Mouse (Mus musculus) MEL (cell line): ENCODE data around the gene Vamp2. TPM values are rescaled to one million over a fixed set of nuclear protein-coding genes. Genes with fewer than 3 reads are reported as not detected.

Experiments used
- DNase-seq: peaks from one replicate; pipeline ENCODE4 v3.0.0; 2011; ENCODE audit warnings: low read depth, low spot score
- H3K27ac ChIP-seq: 2 replicates; pipeline ENCODE4 v1.5.1; 2012; ENCODE audit warnings: low read depth, mild to moderate bottlenecking, control low read depth, low read length, moderate library complexity; ENCODE audit not compliant: control insufficient read depth
- H3K27me3 ChIP-seq, 2 experiments: fragments of 150-350 bp in 1 of 2; sonication (generic) in 1 of 2; 2 replicates each; pipeline ENCODE4 v1.6.1; 2012; ENCODE audit warnings: low read length in 2 of 2, mild to moderate bottlenecking in 2 of 2, improper control_type of control experiment in 1 of 2, moderate library complexity in 1 of 2; ENCODE audit not compliant: insufficient read depth in 2 of 2, control insufficient read depth in 1 of 2
- H3K36me3 ChIP-seq, 2 experiments: 2 replicates each; pipeline ENCODE4 v1.6.1; 2012 to 2014; ENCODE audit warnings: low read length in 2 of 2, improper control_type of control experiment in 1 of 2, inconsistent platforms in 1 of 2, mild to moderate bottlenecking in 1 of 2; ENCODE audit not compliant: insufficient read depth in 2 of 2, control insufficient read depth in 1 of 2
- H3K4me1 ChIP-seq, 2 experiments: fragments of 150-350 bp in 1 of 2; sonication (generic) in 1 of 2; 2 replicates each; pipeline ENCODE4 v1.6.1; 2012; ENCODE audit warnings: low read length in 2 of 2, improper control_type of control experiment in 1 of 2, mild to moderate bottlenecking in 1 of 2; ENCODE audit not compliant: insufficient read depth in 2 of 2, control insufficient read depth in 1 of 2
- H3K4me3 ChIP-seq, 2 experiments: fragments of 150-350 bp in 1 of 2; sonication (generic) in 1 of 2; 2 replicates each; pipeline ENCODE4 v1.5.1; 2012; ENCODE audit warnings: low read depth in 2 of 2, low read length in 2 of 2, mild to moderate bottlenecking in 2 of 2, moderate library complexity in 2 of 2, control low read depth in 1 of 2, improper control_type of control experiment in 1 of 2; ENCODE audit not compliant: control insufficient read depth in 1 of 2, insufficient read depth in 1 of 2
- H3K79me2 ChIP-seq: 2 replicates; pipeline ENCODE4 v1.6.1; 2012; ENCODE audit warnings: mild to moderate bottlenecking, low read length, moderate library complexity; ENCODE audit not compliant: control insufficient read depth, poor library complexity, insufficient read depth
- H3K9ac ChIP-seq: 2 replicates; pipeline ENCODE4 v1.6.1; 2012; ENCODE audit warnings: low read depth, mild to moderate bottlenecking, control low read depth, low read length, moderate library complexity; ENCODE audit not compliant: control insufficient read depth, poor library complexity, severe bottlenecking
- H3K9me3 ChIP-seq: fragments of 150-350 bp; sonication (generic); replicated peaks from 2 replicates; pipeline ENCODE4 v1.6.1; 2012; ENCODE audit warnings: mild to moderate bottlenecking, low read length, improper control_type of control experiment, moderate library complexity; ENCODE audit not compliant: insufficient read depth
- BHLHE40 ChIP-seq: IDR thresholded peaks from 2 replicates; pipeline ENCODE4 v1.6.1; 2012; ENCODE audit warnings: low read depth, mild to moderate bottlenecking, inconsistent platforms, low read length, improper control_type of control experiment, borderline replicate concordance
- CHD1 ChIP-seq: IDR thresholded peaks from 2 replicates; pipeline ENCODE4 v1.6.1; 2012; ENCODE audit warnings: low read depth, mild to moderate bottlenecking, inconsistent platforms, low read length, improper control_type of control experiment
- ELF1 ChIP-seq: IDR thresholded peaks from 2 replicates; pipeline ENCODE4 v1.6.1; 2014; ENCODE audit warnings: low read depth, mild to moderate bottlenecking, inconsistent platforms, low read length, improper control_type of control experiment, moderate library complexity
- EP300 ChIP-seq, 2 experiments: IDR thresholded peaks; 2 replicates each; pipeline ENCODE4 v1.6.1; 2011; ENCODE audit warnings: improper control_type of control experiment in 2 of 2, low read length in 2 of 2, low read depth in 1 of 2, mild to moderate bottlenecking in 1 of 2
- ETS1 ChIP-seq: IDR thresholded peaks from 2 replicates; pipeline ENCODE4 v1.6.1; 2012; ENCODE audit warnings: low read depth, mild to moderate bottlenecking, inconsistent platforms, low read length, improper control_type of control experiment, moderate library complexity
- GABPA ChIP-seq: IDR thresholded peaks from 2 replicates; pipeline ENCODE4 v1.6.1; 2012; ENCODE audit warnings: low read depth, mild to moderate bottlenecking, inconsistent platforms, low read length, improper control_type of control experiment, moderate library complexity
- GATA1 ChIP-seq: IDR thresholded peaks from 2 replicates; pipeline ENCODE4 v1.6.1; 2011; ENCODE audit warnings: low read depth, low read length, improper control_type of control experiment
- HCFC1 ChIP-seq: IDR thresholded peaks from 2 replicates; pipeline ENCODE4 v1.6.1; 2012; ENCODE audit warnings: low read depth, mild to moderate bottlenecking, inconsistent platforms, low read length, improper control_type of control experiment, moderate library complexity
- JUND ChIP-seq: IDR thresholded peaks from 2 replicates; pipeline ENCODE4 v1.6.1; 2011; ENCODE audit warnings: low read depth, mild to moderate bottlenecking, improper control_type of control experiment, low read length
- MAFK ChIP-seq: IDR thresholded peaks from 2 replicates; pipeline ENCODE4 v1.6.1; 2011; ENCODE audit warnings: low read depth, mild to moderate bottlenecking, low read length, improper control_type of control experiment, borderline replicate concordance
- MAX ChIP-seq: IDR thresholded peaks from 2 replicates; pipeline ENCODE4 v1.6.1; 2011; ENCODE audit warnings: low read length, improper control_type of control experiment
- MAZ ChIP-seq: IDR thresholded peaks from 2 replicates; pipeline ENCODE4 v1.6.1; 2012; ENCODE audit warnings: low read depth, mild to moderate bottlenecking, inconsistent platforms, low read length, improper control_type of control experiment
- MXI1 ChIP-seq: IDR thresholded peaks from 2 replicates; pipeline ENCODE4 v1.6.1; 2011; ENCODE audit warnings: mild to moderate bottlenecking, low read depth, low read length, improper control_type of control experiment
- MYB ChIP-seq: IDR thresholded peaks from 2 replicates; pipeline ENCODE4 v1.6.1; 2011; ENCODE audit warnings: mild to moderate bottlenecking, low read depth, low read length, improper control_type of control experiment
- MYC ChIP-seq: IDR thresholded peaks from 2 replicates; pipeline ENCODE4 v1.6.1; 2011; ENCODE audit warnings: low read depth, mild to moderate bottlenecking, low read length, improper control_type of control experiment, moderate library complexity
- POLR2A ChIP-seq, 2 experiments: IDR thresholded peaks; 2 replicates each; pipeline ENCODE4 v1.6.1; 2011 to 2012; ENCODE audit warnings: low read length in 2 of 2, mild to moderate bottlenecking in 2 of 2, control low read depth in 1 of 2, improper control_type of control experiment in 1 of 2, low read depth in 1 of 2, moderate library complexity in 1 of 2; ENCODE audit not compliant: control insufficient read depth in 1 of 2, insufficient read depth in 1 of 2, poor library complexity in 1 of 2
- SIN3A ChIP-seq: IDR thresholded peaks from 2 replicates; pipeline ENCODE4 v1.6.1; 2012; ENCODE audit warnings: low read length, improper control_type of control experiment, inconsistent platforms
- TCF12 ChIP-seq: IDR thresholded peaks from 2 replicates; pipeline ENCODE4 v1.6.1; 2014; ENCODE audit warnings: low read depth, mild to moderate bottlenecking, inconsistent platforms, low read length, improper control_type of control experiment, moderate library complexity
- UBTF ChIP-seq: IDR thresholded peaks from 2 replicates; pipeline ENCODE4 v1.6.1; 2012; ENCODE audit warnings: low read depth, mild to moderate bottlenecking, inconsistent platforms, low read length, improper control_type of control experiment, moderate library complexity, borderline replicate concordance; ENCODE audit not compliant: insufficient read depth
- USF1 ChIP-seq: IDR thresholded peaks from 2 replicates; pipeline ENCODE4 v1.6.1; 2014; ENCODE audit warnings: low read depth, mild to moderate bottlenecking, inconsistent platforms, low read length, improper control_type of control experiment, moderate library complexity
- ZMIZ1 ChIP-seq: IDR thresholded peaks from 2 replicates; pipeline ENCODE4 v1.6.1; 2012; ENCODE audit warnings: low read depth, mild to moderate bottlenecking, inconsistent platforms, low read length, improper control_type of control experiment, moderate library complexity
- polyA plus RNA-seq, 2 experiments: library from polyadenylated mRNA; stranded (reverse) in 1 of 2; unstranded in 1 of 2; fragments of >175 nt in 1 of 2; fragments of >200 nt in 1 of 2; gene quantifications; 2 replicates each; pipeline versions ENCODE4 v1.2.1 to v1.2.4; 2012; ENCODE audit warnings: low replicate concordance in 2 of 2, low read depth in 1 of 2; ENCODE audit not compliant: insufficient read length in 2 of 2, insufficient read depth in 1 of 2, missing spikeins in 1 of 2
- total RNA-seq: library from RNA; depleted of rRNA; stranded (reverse); fragments of 300-350 nt; gene quantifications from 2 replicates; pipeline ENCODE4 v1.2.3, GENCODE M21; 2012

Gene Vamp2
- total and polyA plus RNA-seq, 3 experiments, result 3.3 to 28.9 TPM; not detected in 1

DNA sequence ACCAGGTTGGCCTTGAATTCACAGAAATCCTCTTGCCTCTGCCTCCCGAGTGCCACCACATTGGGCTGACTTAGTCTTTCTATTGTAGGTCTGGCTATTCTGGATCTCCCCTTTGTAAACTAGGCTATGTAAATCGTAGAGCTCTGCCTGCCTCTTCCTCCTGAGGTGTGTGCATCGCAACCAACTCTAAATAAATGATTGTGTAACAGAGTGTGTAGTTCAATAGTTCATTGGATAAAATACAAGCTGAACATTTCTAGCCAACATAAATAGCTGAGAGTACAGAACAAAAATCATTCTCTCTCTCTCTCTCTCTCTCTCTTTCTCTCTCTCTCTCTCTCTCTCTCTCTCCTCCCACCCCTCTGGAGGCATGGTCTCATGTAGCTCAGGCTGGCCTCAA, 26.3 kb downstream of the Vamp2 start:
- H3K4me3 ChIP-seq, result no peak overlapping the region
- H3K27me3 ChIP-seq, result no peaks in the 10 kb centered on the region
- no peaks in the 10 kb centered on the region for H3K9me3 ChIP-seq
- no peak for DNase-seq
- no peak for TF ChIP-seq MYB
- no peak for TF ChIP-seq BHLHE40
- no peak for TF ChIP-seq SIN3A
- TF ChIP-seq USF1, result no peak
- TF ChIP-seq MYC, result no peak
- no peak for TF ChIP-seq TCF12
- peak; percentile 62; the same call in 1 of the 2 replicates for TF ChIP-seq JUND
- no peak for TF ChIP-seq ZMIZ1
- no peak for TF ChIP-seq EP300 (IDR thresholded peaks at IDR 0.05; ENCODE audit: low read depth in 1 of 2, low read length in 2 of 2)
- H3K27ac ChIP-seq, result no peak overlapping the region
- peaks cover 0 to 22% of the 10 kb centered on the region in 2 experiments; a peak in 2 of 4 replicates for H3K4me1 ChIP-seq
- H3K9ac ChIP-seq, result no peak overlapping the region
- H3K79me2 ChIP-seq, result no peaks in the 10 kb centered on the region; the same call in 1 of the 2 replicates
- H3K36me3 ChIP-seq, result peaks cover 0 to 11% of the 10 kb centered on the region in 2 experiments; a peak in 2 of 4 replicates

DNA sequence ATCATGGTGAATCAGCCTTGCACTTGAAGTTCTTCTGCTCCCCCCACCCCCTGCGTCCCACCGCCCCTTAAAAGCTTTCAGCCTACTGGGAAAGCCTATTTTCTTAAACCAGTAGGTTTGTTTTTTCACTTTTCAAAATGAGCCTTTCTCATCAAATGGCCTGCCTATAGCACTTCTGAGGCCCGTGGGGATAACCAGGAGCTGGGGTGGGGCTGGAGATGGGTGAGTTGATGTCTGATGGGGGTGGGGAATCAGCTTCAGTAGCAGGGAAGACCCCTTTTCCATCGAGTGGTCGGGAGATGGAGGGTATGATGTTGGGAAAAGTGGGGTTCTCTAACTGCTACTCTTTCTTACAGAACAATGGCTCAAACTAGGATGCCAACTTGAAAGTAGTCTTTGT, 28.6 kb downstream of the Vamp2 start:
- H3K4me1 ChIP-seq, result peaks cover 0 to 14% of the 10 kb centered on the region in 2 experiments; a peak in 2 of 4 replicates
- DNase-seq, result peak; percentile 12
- no peak overlapping the region for H3K9ac ChIP-seq
- no peaks in the 10 kb centered on the region; the same call in 1 of the 2 replicates for H3K79me2 ChIP-seq
- no peaks in the 10 kb centered on the region for H3K27me3 ChIP-seq
- no peak for TF ChIP-seq MAFK
- H3K9me3 ChIP-seq, result no peaks in the 10 kb centered on the region
- H3K36me3 ChIP-seq, result peaks cover 0 to 9% of the 10 kb centered on the region in 2 experiments; a peak in 2 of 4 replicates
- H3K4me3 ChIP-seq, result no peak overlapping the region; a peak in 1 of 4 replicates
- no peak overlapping the region for H3K27ac ChIP-seq

DNA sequence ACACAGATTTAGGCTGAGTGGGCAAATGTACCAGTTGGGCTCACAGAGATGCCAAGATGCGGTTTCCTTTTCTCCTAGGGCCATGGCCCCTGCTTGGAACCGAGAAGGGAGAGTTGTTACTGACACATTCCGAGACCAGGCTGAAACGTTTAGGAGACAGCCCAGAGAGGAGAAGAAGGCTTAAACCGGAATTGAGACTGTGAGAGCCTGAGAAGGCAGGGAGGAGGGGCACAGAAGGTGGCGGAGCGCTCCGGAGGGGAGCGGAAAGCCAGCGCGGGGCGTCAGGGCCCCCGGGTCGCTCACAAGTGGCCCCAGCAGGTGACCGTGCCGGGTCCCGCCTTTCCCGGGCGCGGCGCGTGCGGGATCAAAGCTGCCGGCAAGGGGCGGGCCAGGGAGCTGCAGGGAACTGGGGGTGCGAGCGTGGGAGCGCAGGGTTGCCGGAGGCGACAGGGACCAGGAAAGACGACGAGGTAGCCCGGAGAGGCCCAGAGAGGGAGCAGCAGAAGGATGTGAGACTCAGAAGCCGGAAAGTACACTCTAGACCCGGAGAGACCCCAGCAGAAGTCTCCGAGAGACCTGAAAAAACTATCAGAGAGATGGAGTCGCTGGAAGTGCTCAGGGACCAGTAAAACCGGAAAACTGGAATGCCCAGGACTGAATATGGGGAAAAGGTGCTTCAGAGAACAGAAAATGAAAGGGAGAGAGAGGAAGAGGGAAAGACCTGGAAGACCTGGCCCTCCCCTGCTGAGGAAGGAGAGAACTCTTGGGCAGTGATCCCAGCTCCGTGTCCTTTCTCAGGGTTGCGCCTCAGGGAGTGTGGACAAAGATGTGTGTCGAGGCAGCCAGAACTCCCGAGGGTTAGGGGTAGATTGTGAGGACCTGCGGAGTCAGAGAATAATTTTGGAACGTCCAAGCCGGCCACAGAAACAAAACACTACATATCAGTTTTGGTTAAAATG, 29.7 kb downstream of the Vamp2 start:
- Histone ChIP-seq H3K79me2 (no peaks in the 10 kb centered on the region; the same call in 1 of the 2 replicates), H3K4me3 (peak overlapping the region; percentile 65 to 96), H3K4me1 (peaks cover 0 to 14% of the 10 kb centered on the region in 2 experiments; a peak in 2 of 4 replicates), H3K9ac (peak overlapping the region; percentile 79), H3K9me3 (no peaks in the 10 kb centered on the region), H3K27ac (peak overlapping the region; percentile 53), H3K36me3 (peaks cover 0 to 9% of the 10 kb centered on the region in 2 experiments; a peak in 2 of 4 replicates), H3K27me3 (no peaks in the 10 kb centered on the region)
- DNase-seq, result peak; percentile 85
- peak; percentile 20; the same call in 1 of the 2 replicates for TF ChIP-seq HCFC1
- TF ChIP-seq CHD1, result peak; percentile 80; the same call in 1 of the 2 replicates
- TF ChIP-seq MXI1, result peak; percentile 35; the same call in 1 of the 2 replicates
- TF ChIP-seq MAX, result peak; percentile 53; the same call in 1 of the 2 replicates
- TF ChIP-seq ELF1, result 0 out of 2 replicates have a peak, but pooled peaks have one; percentile 41
- no peak for TF ChIP-seq GATA1
- peak; percentile 61; the same call in 1 of the 2 replicates for TF ChIP-seq MAZ
- no peak for TF ChIP-seq ZMIZ1
- no peak for TF ChIP-seq JUND
- TF ChIP-seq MYC, result 0 out of 2 replicates have a peak, but pooled peaks have one; percentile 24
- 0 out of 4 replicates have a peak, but pooled peaks of 1 of the 2 experiments have one; percentile 53 for TF ChIP-seq POLR2A (IDR thresholded peaks at IDR 0.05; ENCODE audit: control insufficient read depth in 1 of 2, insufficient read depth in 1 of 2, low read depth in 1 of 2, low read length in 2 of 2, poor library complexity in 1 of 2)
- TF ChIP-seq SIN3A, result peak; percentile 57
- peak; percentile 90; the same call in 1 of the 2 replicates for TF ChIP-seq UBTF
- TF ChIP-seq TCF12, result 0 out of 2 replicates have a peak, but pooled peaks have one; percentile 11
- no peak for TF ChIP-seq ETS1
- TF ChIP-seq GABPA, result no peak
